Mouse (Mus musculus): Measurements from ENCODE around the gene Atp8b5.

- TF ChIP-seq CTCF (IDR thresholded peaks at IDR 0.05; ENCODE audit: extremely low read depth, insufficient read length, insufficient replicate concordance, low read depth, low read length) (no peak), POLR2A (IDR thresholded peaks at IDR 0.05; ENCODE audit: low read depth, low read length) (no peak)
These were observed 55.4 kb downstream of the Atp8b5 start for GRCm38 (mm10) chr4:43322336-43322735.
